Mouse (Mus musculus) heart, postnatal 0 days (tissue): ENCODE measurements around the gene Prkca. TPM values are rescaled to one million over a fixed set of nuclear protein-coding genes. Genes with fewer than 3 reads are reported as not detected.

Source experiments
- ATAC-seq: fragments of 200-750 bp; cut with Nextera tagmentation; 2 replicates; pipeline ENCODE4 v1.8.0; 2017; ENCODE audit warnings: low read depth, moderate number of reproducible peaks, moderate library complexity; ENCODE audit not compliant: insufficient read depth
- DNase-seq: peaks from one replicate; pipeline ENCODE4 v3.0.0-alpha.2; 2016; ENCODE audit warnings: low spot score
- H3K27ac ChIP-seq: fragments of 300-500 bp; sonication (generic); 2 replicates; pipeline ENCODE4 v1.5.1; 2014; ENCODE audit warnings: low read depth, mild to moderate bottlenecking
- H3K27me3 ChIP-seq: fragments of 300-500 bp; sonication (generic); 2 replicates; pipeline ENCODE4 v1.6.1; 2014; ENCODE audit warnings: low read length, mixed read lengths; ENCODE audit not compliant: control insufficient read depth, insufficient read depth
- H3K36me3 ChIP-seq: fragments of 300-500 bp; sonication (generic); replicated peaks from 2 replicates; pipeline ENCODE4 v1.6.1; 2014; ENCODE audit warnings: low read length, mixed read lengths; ENCODE audit not compliant: control insufficient read depth, insufficient read depth
- H3K4me1 ChIP-seq: fragments of 300-500 bp; sonication (generic); 2 replicates; pipeline ENCODE4 v1.6.1; 2014; ENCODE audit warnings: antibody characterized with exemption; ENCODE audit not compliant: control insufficient read depth, insufficient read depth
- H3K4me2 ChIP-seq: fragments of 300-500 bp; sonication (generic); 2 replicates; pipeline ENCODE4 v1.6.1; 2014; ENCODE audit warnings: low read depth, mild to moderate bottlenecking, low read length, moderate library complexity
- H3K4me3 ChIP-seq: fragments of 300-500 bp; sonication (generic); 2 replicates; pipeline ENCODE4 v1.5.1; 2014; ENCODE audit warnings: low read depth, low read length
- H3K9ac ChIP-seq: fragments of 300-500 bp; sonication (generic); replicated peaks from 2 replicates; pipeline ENCODE4 v1.6.1; 2014; ENCODE audit warnings: low read depth, low read length, mixed read lengths
- H3K9me3 ChIP-seq: fragments of 300-500 bp; sonication (generic); replicated peaks from 2 replicates; pipeline ENCODE4 v1.6.1; 2016; ENCODE audit warnings: low read length; ENCODE audit not compliant: control insufficient read depth
- CTCF ChIP-seq: IDR thresholded peaks from 2 replicates; pipeline ENCODE4 v1.5.1; 2016; ENCODE audit warnings: antibody characterized with exemption, control low read depth, low read depth
- EP300 ChIP-seq: IDR thresholded peaks from 2 replicates; pipeline ENCODE4 v1.6.1; 2016; ENCODE audit warnings: antibody characterized with exemption, low read depth
- WGBS: fragments of 180-500 bp; shearing (Covaris S2); extraction: QIAGEN DNeasy Blood & Tissue Kit; methylation state at CpG from one replicate; pipeline ENCODE4 v1.1.7; 2014; 5-methylcytosine and 5-hydroxymethylcytosine counted together
- polyA plus RNA-seq: library from polyadenylated mRNA; unstranded; fragments of >200 nt; fragmentation: Nextera tagmentation; extraction: Ambion mirVana; gene quantifications from 2 replicates; pipeline ENCODE4 v1.2.1, GENCODE M21; 2015
- total RNA-seq: library from RNA; depleted of rRNA; stranded (reverse); fragments of >200 nt; gene quantifications from 2 replicates; pipeline ENCODE4 v1.2.3, GENCODE M21; 2014; ENCODE audit warnings: low replicate concordance

Prkca gene
- total and polyA plus RNA-seq, 2 experiments from 2014 or later, result 7.0 to 11.2 TPM

GRCm38 (mm10) chr11:107947951-107948350, 395.8 kb downstream of the Prkca start:
- peaks cover 55% of the 10 kb centered on the region for H3K36me3 ChIP-seq
- no peak overlapping the region for H3K27ac ChIP-seq
- TF ChIP-seq CTCF (no peak), EP300 (no peak)
- H3K9ac ChIP-seq, result no peak overlapping the region
- H3K27me3 ChIP-seq, result no peaks in the 10 kb centered on the region
- H3K4me1 ChIP-seq, result 0 out of 2 replicates have a peak, but pooled peaks cover 6% of the 10 kb centered on the region
- no peak overlapping the region for H3K4me2 ChIP-seq
- WGBS, result 97% methylated on average over 1 of the region's 1 CpGs
- no peak for DNase-seq
- H3K4me3 ChIP-seq, result no peak overlapping the region
- ATAC-seq, result no peak
- H3K9me3 ChIP-seq, result no peaks in the 10 kb centered on the region

DNA sequence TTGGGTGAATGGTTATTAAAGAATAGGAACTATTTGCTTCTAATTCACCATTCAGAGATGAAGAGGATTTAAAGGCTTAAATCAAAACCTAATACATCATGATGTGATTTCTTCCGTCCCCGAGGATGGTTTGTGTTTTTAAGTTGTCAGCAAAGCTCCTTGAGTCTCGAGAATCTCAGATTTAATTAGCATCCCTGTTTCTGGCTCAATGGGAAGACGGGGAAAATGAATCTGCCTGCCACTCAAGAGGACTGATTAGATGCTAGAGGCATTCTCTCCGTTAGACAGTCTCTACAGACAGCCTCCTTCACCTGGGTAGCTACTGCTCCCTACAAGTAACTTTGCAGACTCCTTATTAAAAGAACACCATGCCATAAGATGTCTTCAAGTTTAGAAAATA, 396.9 kb downstream of the Prkca start:
- 72% methylated on average over 5 of the region's 5 CpGs for WGBS
- no peak for DNase-seq

GRCm38 (mm10) chr11:107936929-107937328, 406.8 kb downstream of the Prkca start:
- TF ChIP-seq CTCF (no peak), EP300 (no peak)
- H3K9me3 ChIP-seq, result peaks cover 25% of the 10 kb centered on the region
- H3K27ac ChIP-seq, result no peak overlapping the region
- DNase-seq (no peak), ATAC-seq (no peak)
- no peaks in the 10 kb centered on the region for H3K27me3 ChIP-seq
- H3K36me3 ChIP-seq, result peaks cover 49% of the 10 kb centered on the region
- H3K4me3 ChIP-seq, result no peak overlapping the region
- no peak overlapping the region for H3K4me2 ChIP-seq
- H3K9ac ChIP-seq, result no peak overlapping the region
- no peaks in the 10 kb centered on the region for H3K4me1 ChIP-seq
- 87% methylated on average over 2 of the region's 2 CpGs for WGBS

More for the DNA sequence above, 396.9 kb downstream of the Prkca start:
- Histone ChIP-seq H3K27me3 (no peaks in the 10 kb centered on the region), H3K4me3 (no peak overlapping the region), H3K4me1 (no peaks in the 10 kb centered on the region), H3K36me3 (peaks cover 61% of the 10 kb centered on the region), H3K9ac (no peak overlapping the region), H3K4me2 (no peak overlapping the region), H3K27ac (no peak overlapping the region), H3K9me3 (peaks cover 5% of the 10 kb centered on the region; the same call in 1 of the 2 replicates)
- no peak for ATAC-seq
- TF ChIP-seq CTCF, result no peak
- TF ChIP-seq EP300, result no peak

DNA sequence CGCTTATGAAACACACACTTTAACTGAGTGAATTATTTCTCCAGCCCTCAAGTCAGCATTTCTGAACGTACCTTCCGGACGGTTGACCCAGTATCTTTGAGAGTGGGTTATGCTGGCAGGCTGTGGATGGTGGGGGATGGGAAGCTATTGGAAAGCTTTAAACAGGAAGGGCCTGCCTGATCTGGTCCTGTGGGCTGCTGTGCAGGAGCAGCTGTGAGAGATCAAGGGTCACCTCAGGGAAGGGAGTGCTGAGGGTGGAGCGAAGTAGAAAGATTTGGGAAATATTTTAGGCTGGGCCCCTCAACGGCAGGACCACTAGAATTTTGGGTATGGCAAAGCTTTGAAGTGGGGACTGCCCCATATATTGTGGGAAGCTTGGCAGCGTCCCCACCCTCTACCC, 412.0 kb downstream of the Prkca start:
- no peak for TF ChIP-seq EP300
- TF ChIP-seq CTCF, result no peak
- WGBS, result 63% methylated on average over 7 of the region's 7 CpGs
- Histone ChIP-seq H3K4me2 (no peak overlapping the region), H3K4me1 (no peaks in the 10 kb centered on the region), H3K36me3 (peaks cover under 1% of the 10 kb centered on the region), H3K9ac (no peak overlapping the region), H3K9me3 (no peaks in the 10 kb centered on the region; the same call in 1 of the 2 replicates), H3K27ac (no peak overlapping the region), H3K4me3 (no peak overlapping the region), H3K27me3 (no peaks in the 10 kb centered on the region)
- ATAC-seq (no peak; the same call in 1 of the 2 replicates), DNase-seq (no peak)

GRCm38 (mm10) chr11:107931288-107931687, 412.4 kb downstream of the Prkca start:
- TF ChIP-seq EP300 (no peak), CTCF (no peak)
- Histone ChIP-seq H3K27me3 (no peaks in the 10 kb centered on the region), H3K9me3 (no peaks in the 10 kb centered on the region; the same call in none of the 2 replicates), H3K4me2 (no peak overlapping the region), H3K4me3 (no peak overlapping the region), H3K36me3 (no peaks in the 10 kb centered on the region), H3K9ac (no peak overlapping the region), H3K27ac (no peak overlapping the region), H3K4me1 (no peaks in the 10 kb centered on the region)
- DNase-seq (no peak), ATAC-seq (no peak)
- 87% methylated on average over 11 of the region's 11 CpGs for WGBS

- H3K4me3 ChIP-seq, result no peak overlapping the region
- WGBS, result 37% methylated on average over 3 of the region's 3 CpGs
- no peaks in the 10 kb centered on the region; the same call in none of the 2 replicates for H3K9me3 ChIP-seq
- H3K36me3 ChIP-seq, result no peaks in the 10 kb centered on the region
- no peaks in the 10 kb centered on the region for H3K27me3 ChIP-seq
- DNase-seq (no peak), ATAC-seq (no peak)
- H3K9ac ChIP-seq, result no peak overlapping the region
- TF ChIP-seq EP300, result no peak
- TF ChIP-seq CTCF, result no peak
- H3K4me1 ChIP-seq, result no peaks in the 10 kb centered on the region
- H3K4me2 ChIP-seq, result no peak overlapping the region
- no peak overlapping the region for H3K27ac ChIP-seq
These were observed 414.0 kb downstream of the Prkca start for GRCm38 (mm10) chr11:107929712-107930111.
